Mouse (Mus musculus) MEL (cell line): ENCODE data around the gene Plxnc1. TPM values are rescaled to one million over a fixed set of nuclear protein-coding genes. Genes with fewer than 3 reads are reported as not detected.

Experiments
- DNase-seq: peaks from one replicate; pipeline ENCODE4 v3.0.0; 2011; ENCODE audit warnings: low read depth, low spot score
- H3K27ac ChIP-seq: 2 replicates; pipeline ENCODE4 v1.5.1; 2012; ENCODE audit warnings: low read depth, mild to moderate bottlenecking, control low read depth, low read length, moderate library complexity; ENCODE audit not compliant: control insufficient read depth
- H3K27me3 ChIP-seq, 2 experiments: fragments of 150-350 bp in 1 of 2; sonication (generic) in 1 of 2; 2 replicates each; pipeline ENCODE4 v1.6.1; 2012; ENCODE audit warnings: low read length in 2 of 2, mild to moderate bottlenecking in 2 of 2, improper control_type of control experiment in 1 of 2, moderate library complexity in 1 of 2; ENCODE audit not compliant: insufficient read depth in 2 of 2, control insufficient read depth in 1 of 2
- H3K36me3 ChIP-seq, 2 experiments: 2 replicates each; pipeline ENCODE4 v1.6.1; 2012 to 2014; ENCODE audit warnings: low read length in 2 of 2, improper control_type of control experiment in 1 of 2, inconsistent platforms in 1 of 2, mild to moderate bottlenecking in 1 of 2; ENCODE audit not compliant: insufficient read depth in 2 of 2, control insufficient read depth in 1 of 2
- H3K4me1 ChIP-seq, 2 experiments: fragments of 150-350 bp in 1 of 2; sonication (generic) in 1 of 2; 2 replicates each; pipeline ENCODE4 v1.6.1; 2012; ENCODE audit warnings: low read length in 2 of 2, improper control_type of control experiment in 1 of 2, mild to moderate bottlenecking in 1 of 2; ENCODE audit not compliant: insufficient read depth in 2 of 2, control insufficient read depth in 1 of 2
- H3K4me3 ChIP-seq, 2 experiments: fragments of 150-350 bp in 1 of 2; sonication (generic) in 1 of 2; 2 replicates each; pipeline ENCODE4 v1.5.1; 2012; ENCODE audit warnings: low read depth in 2 of 2, low read length in 2 of 2, mild to moderate bottlenecking in 2 of 2, moderate library complexity in 2 of 2, control low read depth in 1 of 2, improper control_type of control experiment in 1 of 2; ENCODE audit not compliant: control insufficient read depth in 1 of 2, insufficient read depth in 1 of 2
- H3K79me2 ChIP-seq: 2 replicates; pipeline ENCODE4 v1.6.1; 2012; ENCODE audit warnings: mild to moderate bottlenecking, low read length, moderate library complexity; ENCODE audit not compliant: control insufficient read depth, poor library complexity, insufficient read depth
- H3K9ac ChIP-seq: 2 replicates; pipeline ENCODE4 v1.6.1; 2012; ENCODE audit warnings: low read depth, mild to moderate bottlenecking, control low read depth, low read length, moderate library complexity; ENCODE audit not compliant: control insufficient read depth, poor library complexity, severe bottlenecking
- H3K9me3 ChIP-seq: fragments of 150-350 bp; sonication (generic); replicated peaks from 2 replicates; pipeline ENCODE4 v1.6.1; 2012; ENCODE audit warnings: mild to moderate bottlenecking, low read length, improper control_type of control experiment, moderate library complexity; ENCODE audit not compliant: insufficient read depth
- CHD1 ChIP-seq: IDR thresholded peaks from 2 replicates; pipeline ENCODE4 v1.6.1; 2012; ENCODE audit warnings: low read depth, mild to moderate bottlenecking, inconsistent platforms, low read length, improper control_type of control experiment
- CTCF ChIP-seq, 3 experiments: IDR thresholded peaks in 2 of 3; conservative IDR thresholded peaks in 1 of 3; 2 replicates each; pipeline ENCODE4 v1.5.1; 2011 to 2012; ENCODE audit warnings: low read length in 3 of 3, low read depth in 2 of 3, mild to moderate bottlenecking in 2 of 3, improper control_type of control experiment in 1 of 3, inconsistent platforms in 1 of 3, mixed read lengths in 1 of 3, moderate library complexity in 1 of 3; ENCODE audit not compliant: control insufficient read depth in 1 of 3, insufficient read depth in 1 of 3, poor library complexity in 1 of 3, severe bottlenecking in 1 of 3
- GABPA ChIP-seq: IDR thresholded peaks from 2 replicates; pipeline ENCODE4 v1.6.1; 2012; ENCODE audit warnings: low read depth, mild to moderate bottlenecking, inconsistent platforms, low read length, improper control_type of control experiment, moderate library complexity
- HCFC1 ChIP-seq: IDR thresholded peaks from 2 replicates; pipeline ENCODE4 v1.6.1; 2012; ENCODE audit warnings: low read depth, mild to moderate bottlenecking, inconsistent platforms, low read length, improper control_type of control experiment, moderate library complexity
- JUND ChIP-seq: IDR thresholded peaks from 2 replicates; pipeline ENCODE4 v1.6.1; 2011; ENCODE audit warnings: low read depth, mild to moderate bottlenecking, improper control_type of control experiment, low read length
- MAFK ChIP-seq: IDR thresholded peaks from 2 replicates; pipeline ENCODE4 v1.6.1; 2011; ENCODE audit warnings: low read depth, mild to moderate bottlenecking, low read length, improper control_type of control experiment, borderline replicate concordance
- MAZ ChIP-seq: IDR thresholded peaks from 2 replicates; pipeline ENCODE4 v1.6.1; 2012; ENCODE audit warnings: low read depth, mild to moderate bottlenecking, inconsistent platforms, low read length, improper control_type of control experiment
- MEF2A ChIP-seq: IDR thresholded peaks from 2 replicates; pipeline ENCODE4 v1.6.1; 2014; ENCODE audit warnings: low read depth, mild to moderate bottlenecking, inconsistent platforms, low read length, improper control_type of control experiment; ENCODE audit not compliant: poor library complexity, insufficient replicate concordance, severe bottlenecking; ENCODE audit errors: extremely low read depth
- MYB ChIP-seq: IDR thresholded peaks from 2 replicates; pipeline ENCODE4 v1.6.1; 2011; ENCODE audit warnings: mild to moderate bottlenecking, low read depth, low read length, improper control_type of control experiment
- POLR2AphosphoS5 ChIP-seq: IDR thresholded peaks from 2 replicates; pipeline ENCODE4 v1.6.1; 2012; ENCODE audit warnings: low read depth, borderline replicate concordance, mild to moderate bottlenecking, inconsistent platforms, low read length, moderate library complexity, mixed read lengths
- RAD21 ChIP-seq: IDR thresholded peaks from 2 replicates; pipeline ENCODE4 v1.6.1; 2011; ENCODE audit warnings: mild to moderate bottlenecking, low read depth, low read length, improper control_type of control experiment
- RCOR1 ChIP-seq: IDR thresholded peaks from 2 replicates; pipeline ENCODE4 v1.6.1; 2012; ENCODE audit warnings: low read depth, mild to moderate bottlenecking, inconsistent platforms, low read length, improper control_type of control experiment
- SIN3A ChIP-seq: IDR thresholded peaks from 2 replicates; pipeline ENCODE4 v1.6.1; 2012; ENCODE audit warnings: low read length, improper control_type of control experiment, inconsistent platforms
- SMC3 ChIP-seq: IDR thresholded peaks from 2 replicates; pipeline ENCODE4 v1.6.1; 2011; ENCODE audit warnings: low read depth, low read length, improper control_type of control experiment
- TAL1 ChIP-seq: IDR thresholded peaks from 2 replicates; pipeline ENCODE4 v1.6.1; 2012; ENCODE audit warnings: mild to moderate bottlenecking, inconsistent platforms, low read length, moderate library complexity, mixed read lengths
- TCF12 ChIP-seq: IDR thresholded peaks from 2 replicates; pipeline ENCODE4 v1.6.1; 2014; ENCODE audit warnings: low read depth, mild to moderate bottlenecking, inconsistent platforms, low read length, improper control_type of control experiment, moderate library complexity
- ZC3H11A ChIP-seq: IDR thresholded peaks from 2 replicates; pipeline ENCODE4 v1.6.1; 2012; ENCODE audit warnings: low read depth, mild to moderate bottlenecking, inconsistent platforms, low read length, improper control_type of control experiment
- ZKSCAN1 ChIP-seq: IDR thresholded peaks from 2 replicates; pipeline ENCODE4 v1.6.1; 2012; ENCODE audit warnings: low read depth, mild to moderate bottlenecking, inconsistent platforms, low read length, improper control_type of control experiment, moderate library complexity
- ZNF384 ChIP-seq: IDR thresholded peaks from 2 replicates; pipeline ENCODE4 v1.6.1; 2012; ENCODE audit warnings: low read depth, mild to moderate bottlenecking, inconsistent platforms, low read length, improper control_type of control experiment
- polyA plus RNA-seq, 2 experiments: library from polyadenylated mRNA; stranded (reverse) in 1 of 2; unstranded in 1 of 2; fragments of >175 nt in 1 of 2; fragments of >200 nt in 1 of 2; gene quantifications; 2 replicates each; pipeline versions ENCODE4 v1.2.1 to v1.2.4; 2012; ENCODE audit warnings: low replicate concordance in 2 of 2, low read depth in 1 of 2; ENCODE audit not compliant: insufficient read length in 2 of 2, insufficient read depth in 1 of 2, missing spikeins in 1 of 2
- total RNA-seq: library from RNA; depleted of rRNA; stranded (reverse); fragments of 300-350 nt; gene quantifications from 2 replicates; pipeline ENCODE4 v1.2.3, GENCODE M21; 2012

Plxnc1 gene
- total and polyA plus RNA-seq, 3 experiments, result 15.1 to 30.1 TPM; not detected in 1

GRCm38 (mm10) chr10:94848344-94848743 is 96.3 kb downstream of the Plxnc1 start:
- H3K27me3 ChIP-seq, result no peaks in the 10 kb centered on the region
- no peak overlapping the region for H3K27ac ChIP-seq
- H3K9me3 ChIP-seq, result no peaks in the 10 kb centered on the region
- H3K79me2 ChIP-seq, result no peaks in the 10 kb centered on the region
- no peak overlapping the region for H3K9ac ChIP-seq
- TF ChIP-seq ZC3H11A (no peak), HCFC1 (no peak), CTCF (IDR thresholded peaks at IDR 0.05 in 2 of 3, conservative IDR thresholded peaks at IDR 0.05 in 1 of 3; ENCODE audit: control insufficient read depth in 1 of 3, insufficient read depth in 1 of 3, low read depth in 2 of 3, low read length in 3 of 3, poor library complexity in 1 of 3, severe bottlenecking in 1 of 3) (no peak)
- TF ChIP-seq, all 39 proteins: peak for 0
- peaks cover 0 to 17% of the 10 kb centered on the region in 2 experiments; a peak in 3 of 4 replicates for H3K36me3 ChIP-seq
- H3K4me3 ChIP-seq, result no peak overlapping the region
- H3K4me1 ChIP-seq, result no peaks in the 10 kb centered on the region
- DNase-seq, result no peak

GRCm38 (mm10) chr10:94846501-94847105 is 98.0 kb downstream of the Plxnc1 start:
- no peak for TF ChIP-seq MEF2A
- no peak for TF ChIP-seq MAFK
- TF ChIP-seq TAL1, result no peak
- TF ChIP-seq RAD21, result no peak
- TF ChIP-seq ZC3H11A, result no peak
- TF ChIP-seq ZNF384, result no peak
- no peak for TF ChIP-seq GABPA
- TF ChIP-seq SIN3A, result no peak
- no peak for TF ChIP-seq MAZ
- TF ChIP-seq TCF12, result no peak
- TF ChIP-seq ZKSCAN1, result no peak
- TF ChIP-seq JUND, result no peak
- no peak for TF ChIP-seq CTCF (IDR thresholded peaks at IDR 0.05 in 2 of 3, conservative IDR thresholded peaks at IDR 0.05 in 1 of 3; ENCODE audit: control insufficient read depth in 1 of 3, insufficient read depth in 1 of 3, low read depth in 2 of 3, low read length in 3 of 3, poor library complexity in 1 of 3, severe bottlenecking in 1 of 3)
- no peak for TF ChIP-seq SMC3
- TF ChIP-seq RCOR1, result no peak
- TF ChIP-seq HCFC1, result no peak
- TF ChIP-seq MYB, result no peak
- no peak for TF ChIP-seq POLR2AphosphoS5
- no peak for TF ChIP-seq CHD1
- H3K4me3 ChIP-seq, result no peak overlapping the region
- H3K9ac ChIP-seq, result no peak overlapping the region
- peaks cover 0 to 17% of the 10 kb centered on the region in 2 experiments; a peak in 3 of 4 replicates for H3K36me3 ChIP-seq
- H3K9me3 ChIP-seq, result no peaks in the 10 kb centered on the region
- H3K27me3 ChIP-seq, result no peaks in the 10 kb centered on the region
- no peaks in the 10 kb centered on the region for H3K79me2 ChIP-seq
- no peak for DNase-seq
- H3K4me1 ChIP-seq, result no peaks in the 10 kb centered on the region
- H3K27ac ChIP-seq, result no peak overlapping the region
